Mouse (Mus musculus): ENCODE results near the gene Kcnip4.

DNA sequence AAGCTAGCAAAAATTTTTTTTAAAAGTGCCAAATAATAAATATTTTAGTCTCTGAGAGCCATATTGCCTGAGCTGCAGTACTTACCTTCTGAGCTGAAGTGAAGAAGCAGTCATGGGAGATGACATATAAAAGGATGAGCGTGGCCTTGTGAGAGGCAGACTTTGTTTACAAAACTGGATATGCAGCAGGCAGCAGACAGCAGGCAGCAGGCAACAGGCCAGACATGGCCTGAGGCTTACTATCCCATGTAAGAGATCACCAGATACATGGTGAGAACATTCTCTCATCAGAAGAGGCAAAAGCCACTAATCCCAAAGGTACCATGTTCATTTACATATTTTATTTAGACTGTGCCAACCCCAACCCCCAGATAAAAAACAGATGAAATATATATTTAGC is 336.5 kb downstream of the Kcnip4 start:
- TF ChIP-seq CTCF (IDR thresholded peaks at IDR 0.05; ENCODE audit: low read depth) (no peak), EP300 (IDR thresholded peaks at IDR 0.05; ENCODE audit: low read depth) (no peak)

Data from liver, postnatal 0 days (tissue).